Mouse (Mus musculus): ENCODE measurements at regions not wholly inside any gene's neighbourhood (a gene's known extent, or its start where the extent isn't known, plus 50 kb on each side); places are given as distances from the start of the nearest gene placed in this dataset.

DNA sequence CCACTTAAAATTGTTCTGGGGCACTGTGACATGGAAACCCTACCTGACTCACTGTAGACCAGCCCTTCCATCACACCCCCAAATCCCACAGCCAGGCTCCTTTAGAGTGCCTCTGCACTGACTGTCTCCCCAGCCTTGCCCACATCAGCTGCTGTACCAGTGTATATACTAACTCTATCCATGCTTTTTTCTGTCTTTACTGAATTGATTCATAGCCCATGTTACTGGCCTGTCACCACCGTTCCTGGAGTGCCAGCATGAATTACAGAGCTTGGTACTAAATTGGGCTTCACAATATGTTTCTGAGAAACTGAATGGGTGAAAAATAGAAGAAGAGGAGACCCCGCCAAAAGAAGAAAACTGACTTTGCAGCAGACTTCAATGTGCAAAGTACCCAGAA, 541.9 kb upstream of the Impad1 start:
- H3K4me3 ChIP-seq (ENCODE audit: low read depth, low read length) = no peak overlapping the region
- H3K4me1 ChIP-seq (replicated peaks; ENCODE audit: control insufficient read depth, insufficient read depth, low read length) = no peaks in the 10 kb centered on the region
- H3K36me3 ChIP-seq (ENCODE audit: control insufficient read depth, insufficient read depth) = no peaks in the 10 kb centered on the region
- H3K27me3 ChIP-seq (replicated peaks; ENCODE audit: control insufficient read depth, insufficient read depth, low read length) = no peaks in the 10 kb centered on the region
- H3K9ac ChIP-seq (ENCODE audit: low read depth, low read length) = no peak overlapping the region
- ATAC-seq = no peak
- no peaks in the 10 kb centered on the region for H3K9me3 ChIP-seq (ENCODE audit: control insufficient read depth)
- 90% methylated on average over 2 of the region's 2 CpGs for WGBS
- H3K4me2 ChIP-seq (replicated peaks; ENCODE audit: low read depth) = no peak overlapping the region
- no peak for TF ChIP-seq CTCF (IDR thresholded peaks at IDR 0.05; ENCODE audit: low read depth)
- H3K27ac ChIP-seq (ENCODE audit: low read depth, low read length) = no peak overlapping the region

DNA sequence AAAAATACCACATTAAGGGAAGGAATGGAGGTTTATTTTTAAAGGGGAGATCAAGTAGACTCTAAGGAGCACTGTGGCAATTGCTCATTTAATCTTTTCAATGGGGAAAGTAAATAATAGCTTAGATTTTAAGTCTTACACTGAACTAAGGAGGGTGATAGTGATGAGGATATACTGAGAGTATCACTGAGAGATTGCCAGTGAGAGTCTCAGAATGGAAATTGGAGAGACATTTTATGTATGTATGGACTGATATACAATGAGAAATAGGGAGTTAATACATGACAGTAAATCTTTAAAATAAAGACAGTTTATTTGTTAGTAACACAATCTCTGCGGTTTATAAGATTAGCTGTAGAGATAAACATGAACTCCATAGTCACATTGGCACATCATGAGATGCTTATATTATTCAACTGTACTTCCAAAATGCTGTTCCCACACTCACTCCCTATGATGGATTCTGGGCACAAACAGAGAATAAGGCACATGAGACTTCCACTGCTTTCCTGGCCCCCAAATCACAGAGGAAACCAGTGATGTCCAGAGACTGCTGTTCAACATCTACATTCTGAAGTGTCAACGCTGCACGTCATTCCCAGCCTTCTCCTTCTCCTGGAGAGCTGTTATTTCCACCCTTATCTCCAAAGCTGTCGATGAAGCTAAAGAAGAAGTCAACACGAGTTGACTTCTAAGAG, 535.5 kb upstream of the Impad1 start:
- no peak overlapping the region for H3K27ac ChIP-seq (ENCODE audit: low read depth, low read length)
- ATAC-seq = no peak
- 37% methylated on average over 5 of the region's 5 CpGs for WGBS
- H3K4me2 ChIP-seq (replicated peaks; ENCODE audit: low read depth) = no peak overlapping the region
- no peaks in the 10 kb centered on the region for H3K36me3 ChIP-seq (ENCODE audit: control insufficient read depth, insufficient read depth)
- H3K9ac ChIP-seq (ENCODE audit: low read depth, low read length) = no peak overlapping the region
- H3K4me1 ChIP-seq (replicated peaks; ENCODE audit: control insufficient read depth, insufficient read depth, low read length) = no peaks in the 10 kb centered on the region
- no peak overlapping the region for H3K4me3 ChIP-seq (ENCODE audit: low read depth, low read length)
- no peaks in the 10 kb centered on the region for H3K9me3 ChIP-seq (ENCODE audit: control insufficient read depth)
- H3K27me3 ChIP-seq (replicated peaks; ENCODE audit: control insufficient read depth, insufficient read depth, low read length) = no peaks in the 10 kb centered on the region
- TF ChIP-seq CTCF (IDR thresholded peaks at IDR 0.05; ENCODE audit: low read depth) = no peak

DNA sequence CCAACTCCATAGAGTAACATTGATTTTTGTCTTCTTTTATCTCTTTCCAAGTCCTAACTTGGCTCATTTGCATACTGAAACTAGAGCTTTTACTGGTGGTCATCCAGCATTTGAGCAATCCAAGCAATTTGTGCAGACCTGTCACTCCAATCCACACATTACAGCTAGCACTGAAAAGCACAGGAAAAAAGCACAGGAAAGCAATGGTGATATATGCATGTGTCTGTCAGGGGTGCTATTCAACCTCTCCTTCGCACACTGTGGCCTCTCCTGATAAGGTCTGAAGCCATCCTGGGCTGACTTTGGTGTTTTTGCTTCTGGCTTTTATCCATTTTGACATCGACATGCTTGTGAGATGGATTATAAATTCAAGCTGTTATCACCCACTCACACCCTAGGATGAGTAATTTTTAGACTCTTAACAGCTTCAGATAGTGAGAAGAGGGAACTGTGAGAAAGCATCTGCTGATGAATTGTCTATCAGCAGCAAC, 534.1 kb upstream of the Impad1 start:
- no peak for ATAC-seq
- H3K9me3 ChIP-seq (ENCODE audit: control insufficient read depth) = no peaks in the 10 kb centered on the region
- TF ChIP-seq CTCF (IDR thresholded peaks at IDR 0.05; ENCODE audit: low read depth) = no peak
- H3K36me3 ChIP-seq (ENCODE audit: control insufficient read depth, insufficient read depth) = no peaks in the 10 kb centered on the region
- H3K27me3 ChIP-seq (replicated peaks; ENCODE audit: control insufficient read depth, insufficient read depth, low read length) = no peaks in the 10 kb centered on the region
- H3K9ac ChIP-seq (ENCODE audit: low read depth, low read length) = no peak overlapping the region
- no peak overlapping the region for H3K4me3 ChIP-seq (ENCODE audit: low read depth, low read length)
- no peak overlapping the region for H3K27ac ChIP-seq (ENCODE audit: low read depth, low read length)
- no peak overlapping the region for H3K4me2 ChIP-seq (replicated peaks; ENCODE audit: low read depth)
- 37% methylated on average over 2 of the region's 2 CpGs for WGBS
- H3K4me1 ChIP-seq (replicated peaks; ENCODE audit: control insufficient read depth, insufficient read depth, low read length) = no peaks in the 10 kb centered on the region

DNA sequence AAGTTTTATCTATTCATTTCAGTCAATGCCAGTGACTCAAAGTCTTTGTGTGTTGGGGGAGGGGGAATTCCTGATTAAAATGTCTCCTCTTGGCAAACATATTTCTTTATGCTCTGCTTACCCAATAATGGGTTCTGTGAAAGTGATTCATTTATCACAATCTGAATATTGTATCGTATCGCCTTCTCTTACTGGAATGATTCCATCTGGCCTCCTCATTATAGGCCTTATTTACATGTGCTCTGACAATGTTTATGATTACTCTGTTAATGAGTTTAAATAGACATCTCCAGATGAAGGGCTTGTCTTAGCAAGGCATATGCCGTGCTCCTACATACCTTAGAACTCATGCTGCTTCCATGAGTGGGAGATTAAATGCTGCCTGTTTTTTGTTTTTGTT, 508.3 kb upstream of the Impad1 start:
- H3K27me3 ChIP-seq (replicated peaks; ENCODE audit: control insufficient read depth, insufficient read depth, low read length) = no peaks in the 10 kb centered on the region
- H3K9me3 ChIP-seq (ENCODE audit: control insufficient read depth) = no peaks in the 10 kb centered on the region
- H3K4me1 ChIP-seq (replicated peaks; ENCODE audit: control insufficient read depth, insufficient read depth, low read length) = no peaks in the 10 kb centered on the region
- no peak overlapping the region for H3K4me2 ChIP-seq (replicated peaks; ENCODE audit: low read depth)
- no peak overlapping the region for H3K9ac ChIP-seq (ENCODE audit: low read depth, low read length)
- no peak overlapping the region for H3K4me3 ChIP-seq (ENCODE audit: low read depth, low read length)
- H3K27ac ChIP-seq (ENCODE audit: low read depth, low read length) = no peak overlapping the region
- H3K36me3 ChIP-seq (ENCODE audit: control insufficient read depth, insufficient read depth) = no peaks in the 10 kb centered on the region
- no peak for TF ChIP-seq CTCF (IDR thresholded peaks at IDR 0.05; ENCODE audit: low read depth)
- 59% methylated on average over 3 of the region's 3 CpGs for WGBS
- ATAC-seq = no peak

DNA sequence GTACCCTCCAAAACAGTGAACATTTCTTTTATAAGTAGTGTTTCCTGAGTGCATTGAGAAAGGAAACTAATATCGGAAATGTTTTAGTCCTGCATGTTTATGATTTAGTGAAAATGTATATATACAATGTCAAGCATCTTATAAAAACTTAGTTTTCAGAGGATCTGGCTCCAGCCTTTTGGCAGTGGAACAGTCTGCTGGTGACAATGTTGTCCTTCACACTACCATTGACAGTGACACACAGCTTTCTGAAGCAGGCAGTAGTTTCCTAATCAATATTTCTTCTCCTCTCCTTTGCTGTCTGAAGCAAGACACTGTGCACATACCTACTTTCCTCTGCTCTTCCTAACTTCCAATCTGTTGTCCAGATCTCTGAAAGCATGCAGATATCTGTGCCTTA, 507.9 kb upstream of the Impad1 start:
- no peaks in the 10 kb centered on the region for H3K9me3 ChIP-seq (ENCODE audit: control insufficient read depth)
- H3K4me1 ChIP-seq (replicated peaks; ENCODE audit: control insufficient read depth, insufficient read depth, low read length) = no peaks in the 10 kb centered on the region
- no peak for ATAC-seq
- no peak overlapping the region for H3K4me2 ChIP-seq (replicated peaks; ENCODE audit: low read depth)
- no peaks in the 10 kb centered on the region for H3K36me3 ChIP-seq (ENCODE audit: control insufficient read depth, insufficient read depth)
- H3K9ac ChIP-seq (ENCODE audit: low read depth, low read length) = no peak overlapping the region
- no peak for TF ChIP-seq CTCF (IDR thresholded peaks at IDR 0.05; ENCODE audit: low read depth)
- 59% methylated on average over 1 of the region's 1 CpGs for WGBS
- H3K27ac ChIP-seq (ENCODE audit: low read depth, low read length) = no peak overlapping the region
- no peak overlapping the region for H3K4me3 ChIP-seq (ENCODE audit: low read depth, low read length)
- H3K27me3 ChIP-seq (replicated peaks; ENCODE audit: control insufficient read depth, insufficient read depth, low read length) = no peaks in the 10 kb centered on the region

DNA sequence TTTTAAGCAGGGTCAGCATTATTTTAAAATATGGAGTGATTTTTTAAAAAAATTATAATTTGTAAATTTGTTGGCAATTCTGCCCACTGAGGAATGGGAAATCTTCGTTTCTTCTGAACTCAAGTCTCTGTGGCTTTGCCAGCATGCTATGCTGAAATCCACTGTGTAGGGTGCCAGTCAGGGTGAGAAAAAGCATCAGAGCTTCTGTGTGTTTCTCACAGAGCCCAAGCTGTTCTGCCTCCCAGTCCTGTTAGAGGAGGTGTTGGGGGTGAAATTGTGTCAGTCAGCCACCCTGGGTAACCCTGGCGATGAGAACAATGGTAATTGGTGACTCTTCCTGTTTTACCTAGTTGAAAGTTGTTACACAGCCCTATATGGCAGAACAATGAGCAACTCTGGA, 506.1 kb upstream of the Impad1 start:
- H3K4me3 ChIP-seq (ENCODE audit: low read depth, low read length) = no peak overlapping the region
- WGBS = 80% methylated on average over 2 of the region's 2 CpGs

More for the DNA sequence above, 506.1 kb upstream of the Impad1 start:
- no peak overlapping the region for H3K9ac ChIP-seq (ENCODE audit: low read depth, low read length)
- H3K4me1 ChIP-seq (replicated peaks; ENCODE audit: control insufficient read depth, insufficient read depth, low read length) = no peaks in the 10 kb centered on the region
- no peak for ATAC-seq
- H3K4me2 ChIP-seq (replicated peaks; ENCODE audit: low read depth) = no peak overlapping the region
- no peaks in the 10 kb centered on the region for H3K36me3 ChIP-seq (ENCODE audit: control insufficient read depth, insufficient read depth)
- TF ChIP-seq CTCF (IDR thresholded peaks at IDR 0.05; ENCODE audit: low read depth) = no peak
- no peaks in the 10 kb centered on the region for H3K9me3 ChIP-seq (ENCODE audit: control insufficient read depth)
- no peaks in the 10 kb centered on the region for H3K27me3 ChIP-seq (replicated peaks; ENCODE audit: control insufficient read depth, insufficient read depth, low read length)
- H3K27ac ChIP-seq (ENCODE audit: low read depth, low read length) = no peak overlapping the region

Measured in intestine, postnatal 0 days (tissue).